Mouse (Mus musculus): ENCODE results near the gene Anapc1.
"Not testable (repeated sequence)": the region's sequence is repeated elsewhere in the genome, so short reads cannot be mapped to it uniquely, and the experiment has no call there.

The Anapc1 gene

DNA sequence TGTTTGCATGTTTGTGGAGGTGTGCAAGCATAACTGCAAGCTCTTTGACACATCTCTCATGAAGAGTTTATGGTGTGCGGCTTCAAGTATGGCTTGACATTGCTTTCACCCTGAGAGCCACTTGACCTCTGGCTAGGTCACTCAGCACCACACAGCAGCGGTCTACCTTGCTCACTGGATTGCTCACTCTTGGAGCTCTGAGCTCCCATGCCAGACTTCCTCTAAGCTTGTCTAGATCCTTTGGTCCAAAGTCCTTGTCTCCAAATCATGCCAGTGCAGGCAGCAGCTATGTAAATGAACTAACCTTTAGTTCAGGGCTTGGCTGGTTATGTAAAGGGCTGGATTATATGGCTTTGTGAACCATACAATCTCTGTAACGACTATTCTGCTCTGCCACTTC is 9.2 kb upstream of the Anapc1 start:
- DNase-seq = peak; percentile 60

- DNase-seq = no peak
Observed at GRCm38 (mm10) chr2:128694548-128694947, 7.4 kb upstream of the Anapc1 start.

DNA sequence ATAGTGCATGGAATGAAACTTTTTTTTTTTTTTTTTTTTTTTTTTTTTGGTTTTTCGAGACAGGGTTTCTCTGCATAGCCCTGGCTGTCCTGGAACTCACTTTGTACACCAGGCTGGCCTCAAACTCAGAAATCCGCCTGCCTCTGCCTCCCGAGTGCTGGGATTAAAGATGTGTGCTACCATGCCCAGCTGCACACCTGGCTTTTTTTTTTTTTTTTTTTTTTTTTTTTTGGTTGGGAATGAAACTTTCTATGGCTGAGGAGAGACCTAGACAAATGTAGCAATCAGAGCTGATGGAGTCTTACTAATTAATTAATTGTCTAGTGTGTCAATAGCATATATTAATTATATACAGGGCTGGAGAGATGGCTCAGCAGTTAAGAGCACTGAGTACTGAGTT is 6.6 kb upstream of the Anapc1 start:
- DNase-seq = not testable (repeated sequence)

DNA sequence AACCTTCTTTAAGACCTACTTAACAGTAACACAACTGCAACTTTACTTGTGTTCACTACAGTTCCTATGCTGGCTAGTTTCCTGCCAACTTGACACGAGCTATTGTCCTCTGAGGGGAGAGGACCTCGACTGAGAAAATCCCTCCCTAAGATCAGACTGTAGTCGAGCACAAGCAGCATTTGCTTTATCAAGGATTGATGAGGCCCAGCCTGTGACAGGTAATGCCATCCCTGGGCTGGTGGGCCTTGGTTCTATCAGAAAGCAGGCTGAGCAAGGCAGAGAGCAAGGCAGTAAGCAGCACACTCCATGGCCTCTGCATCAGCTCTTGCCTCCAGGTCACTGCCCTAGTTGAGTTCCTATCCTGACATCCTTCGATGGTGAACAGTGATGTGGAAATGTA is 6.0 kb upstream of the Anapc1 start:
- DNase-seq = no peak

DNA sequence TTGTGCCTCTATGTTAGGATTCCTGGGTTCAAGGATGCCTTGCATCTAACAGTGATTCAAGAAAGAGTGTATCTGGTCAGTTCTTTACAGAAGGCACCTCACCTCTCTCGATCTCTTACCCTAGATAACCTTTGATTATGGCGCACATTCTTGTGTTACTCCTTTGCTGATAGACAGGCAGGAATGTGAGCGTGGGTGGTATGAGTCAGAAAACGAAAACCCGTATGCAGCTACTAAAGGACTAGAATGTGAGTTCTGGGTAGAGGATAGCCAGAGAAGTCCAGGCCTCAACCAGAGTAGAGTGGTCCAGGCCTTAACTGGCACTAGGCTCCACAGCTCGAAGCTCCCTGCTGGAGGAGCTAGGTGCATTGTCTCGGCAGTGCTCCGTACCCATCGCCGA is 5.6 kb upstream of the Anapc1 start:
- DNase-seq = no peak

DNA sequence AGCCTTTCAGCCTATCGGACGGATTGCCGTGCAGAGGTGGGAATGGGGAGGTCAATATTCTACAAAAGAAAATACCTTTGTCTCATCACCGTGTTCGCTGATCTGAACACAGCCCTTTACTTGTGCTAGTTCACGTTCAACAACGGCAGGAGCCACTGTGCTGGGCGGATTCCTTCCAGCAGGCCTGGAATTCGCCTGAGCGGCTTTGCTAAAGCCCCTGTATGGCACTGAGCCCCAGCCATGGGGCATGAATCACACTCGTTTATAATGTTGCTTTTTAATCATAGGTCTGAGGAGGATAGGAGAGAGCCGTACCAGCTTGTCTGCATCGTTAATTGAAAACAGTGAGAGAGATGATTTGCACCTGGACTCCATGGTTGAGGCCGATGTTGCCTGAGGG is 5.1 kb upstream of the Anapc1 start:
- no peak for DNase-seq

- no peak for DNase-seq
Observed at GRCm38 (mm10) chr2:128687558-128688120, 448 bp upstream of the Anapc1 start.

GRCm38 (mm10) chr2:128680661-128681060 is 6.5 kb downstream of the Anapc1 start:
- DNase-seq = no peak

DNA sequence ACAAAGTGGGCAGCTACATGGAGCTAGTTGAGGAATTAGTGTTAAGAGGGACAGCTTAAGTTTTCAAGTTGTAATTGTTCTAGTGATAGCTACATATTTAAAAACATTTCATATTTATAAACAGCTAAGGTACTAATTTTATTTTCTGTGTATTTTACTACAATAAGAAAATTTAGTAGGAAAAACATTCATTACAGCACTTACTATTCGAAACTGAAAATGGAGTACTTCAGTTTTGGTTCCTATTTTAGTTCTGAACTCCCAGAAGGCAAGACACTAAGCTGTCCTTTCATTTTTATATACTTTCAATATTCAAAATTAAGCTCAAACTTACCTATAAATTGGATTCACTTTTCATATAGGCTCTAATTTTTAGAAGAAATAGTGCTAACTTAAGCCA is 66.6 kb downstream of the Anapc1 start:
- no peak for DNase-seq

GRCm38 (mm10) chr2:128615366-128615765 is 71.8 kb downstream of the Anapc1 start:
- no peak for DNase-seq

DNA sequence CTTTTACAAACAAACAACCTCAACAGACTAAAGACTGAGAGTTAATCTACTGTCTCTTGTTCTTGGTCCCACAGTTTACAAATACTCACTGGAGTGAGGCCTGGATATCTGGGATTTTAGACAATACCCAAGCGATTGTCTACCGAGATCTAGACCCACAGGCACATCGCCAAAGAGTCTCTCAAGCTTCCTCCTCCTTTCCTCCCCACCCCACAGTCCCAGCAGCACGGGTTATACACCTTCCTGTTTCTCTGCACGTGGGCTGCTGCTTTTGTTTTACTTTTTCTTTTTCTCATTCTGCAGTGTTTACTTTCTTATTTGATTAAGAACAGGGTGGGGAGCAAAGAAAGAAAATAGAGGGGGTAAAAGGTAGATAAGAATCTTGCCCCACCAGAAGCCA is 73.8 kb downstream of the Anapc1 start:
- DNase-seq = peak; percentile 13

GRCm38 (mm10) chr2:128612275-128612674 is 74.9 kb downstream of the Anapc1 start:
- no peak for DNase-seq

- no peak for DNase-seq
Observed at GRCm38 (mm10) chr2:128611178-128611577, 76.0 kb downstream of the Anapc1 start.

- no peak for DNase-seq
Observed at GRCm38 (mm10) chr2:128609286-128609685, 77.9 kb downstream of the Anapc1 start.

- no peak for DNase-seq
Observed at GRCm38 (mm10) chr2:128601534-128601933, 85.7 kb downstream of the Anapc1 start.

- DNase-seq = no peak
Observed at GRCm38 (mm10) chr2:128592301-128592700, 94.9 kb downstream of the Anapc1 start.

DNA sequence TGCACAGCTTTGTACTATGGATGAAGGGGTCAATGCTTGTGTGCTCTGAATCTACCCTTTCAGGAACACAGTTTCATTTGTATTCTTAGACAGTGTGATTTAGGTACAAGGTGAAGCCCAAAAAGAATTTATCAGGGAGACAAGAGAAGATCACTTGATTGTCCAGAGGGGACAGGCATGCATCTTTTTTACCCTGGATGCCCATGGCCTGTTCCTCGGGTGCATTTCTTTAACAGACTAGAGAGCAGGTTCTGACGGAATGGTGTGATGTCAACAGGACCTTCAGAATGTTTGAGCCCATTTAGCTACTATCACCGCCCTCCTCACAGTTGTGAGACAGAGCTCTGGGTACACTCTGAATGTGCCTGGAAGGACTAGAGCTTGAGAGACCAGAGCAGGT is 96.3 kb downstream of the Anapc1 start, which contains the start of gene Spdye4c:
Gene Spdye4c, plus strand, starts transcription at position 301 of the 400 bp plus-strand sequence.
- DNase-seq = no peak

DNA sequence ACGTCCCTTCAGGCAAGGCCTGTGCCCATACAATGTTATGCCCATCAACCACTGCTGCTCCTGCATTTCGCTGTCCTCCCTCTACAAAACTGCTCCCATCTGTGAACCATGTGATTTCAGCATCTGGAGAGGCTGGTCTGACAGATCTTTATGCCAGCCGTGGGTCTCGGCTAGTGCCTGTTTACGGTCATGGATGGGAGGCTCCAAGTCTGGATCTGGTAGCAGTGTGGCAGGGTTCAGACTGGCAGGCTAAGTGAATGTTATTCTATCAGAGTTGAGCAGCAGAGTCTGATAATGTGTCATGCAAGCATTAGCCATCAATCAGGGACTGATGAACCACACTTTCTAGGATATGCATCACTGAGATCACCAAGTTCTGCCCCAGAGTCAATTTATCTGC is 104.3 kb downstream of the Anapc1 start:
- DNase-seq = no peak

DNA sequence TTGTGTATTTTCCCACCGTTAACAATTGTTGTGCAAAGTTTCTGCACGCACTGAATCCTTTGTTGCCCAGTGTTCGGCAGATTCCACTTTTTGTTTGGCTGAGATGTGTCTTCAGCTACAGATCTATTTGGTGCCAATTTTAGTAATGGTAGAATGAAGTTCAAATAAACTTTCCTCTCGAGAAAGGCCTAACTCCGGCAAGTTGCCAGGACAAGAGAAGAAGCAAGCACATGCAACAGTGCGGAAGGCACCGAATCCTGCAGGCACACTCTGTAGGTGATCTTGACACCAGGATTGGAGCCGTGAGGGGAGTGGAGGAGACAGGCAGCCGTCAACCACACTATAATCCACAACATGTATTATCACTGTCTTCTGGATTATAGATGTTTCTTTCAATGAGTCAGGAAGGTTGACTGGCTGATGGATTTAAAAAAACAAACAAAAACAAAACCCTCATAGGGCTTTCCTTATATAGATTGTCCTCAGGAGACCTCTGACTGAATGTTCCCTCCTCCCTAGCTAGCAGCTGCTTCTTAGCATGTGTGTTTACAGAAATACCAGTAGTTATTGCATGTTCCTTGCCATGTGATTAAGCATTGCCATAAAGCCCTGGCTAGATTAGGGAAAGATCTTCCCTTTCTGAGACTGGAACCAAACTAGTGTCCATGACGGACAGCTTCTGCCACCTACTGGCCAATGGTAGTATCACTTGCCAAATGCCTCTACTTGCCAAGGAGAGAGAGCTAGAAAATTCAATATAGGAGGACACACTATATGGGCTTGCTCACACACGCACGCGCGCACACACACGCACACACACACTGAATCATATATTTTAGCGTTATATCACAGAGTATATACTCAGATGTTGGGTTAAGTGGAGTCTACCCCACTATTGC is 114.2 kb downstream of the Anapc1 start:
- DNase-seq = peak; percentile 84

GRCm38 (mm10) chr2:128571001-128571400 is 116.2 kb downstream of the Anapc1 start:
- DNase-seq = no peak

DNA sequence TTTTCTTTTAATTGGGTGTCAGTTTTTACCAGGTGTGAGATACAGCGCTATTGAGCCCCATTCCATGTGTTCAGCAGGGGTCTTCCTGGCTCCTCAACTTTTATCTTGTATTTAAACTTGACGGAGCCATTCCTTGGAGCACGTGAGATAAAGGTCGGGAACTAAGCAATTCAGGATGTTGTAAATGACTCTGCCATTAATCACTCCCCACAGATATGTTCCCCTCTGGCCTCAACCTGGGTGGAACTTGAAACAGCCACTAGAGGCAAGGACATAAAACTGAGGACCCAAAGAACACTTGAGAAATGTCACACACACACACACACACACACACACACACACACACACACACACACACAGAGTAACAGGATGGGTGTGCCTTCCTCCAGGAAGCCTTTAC is 118.7 kb downstream of the Anapc1 start:
- DNase-seq = no peak

DNA sequence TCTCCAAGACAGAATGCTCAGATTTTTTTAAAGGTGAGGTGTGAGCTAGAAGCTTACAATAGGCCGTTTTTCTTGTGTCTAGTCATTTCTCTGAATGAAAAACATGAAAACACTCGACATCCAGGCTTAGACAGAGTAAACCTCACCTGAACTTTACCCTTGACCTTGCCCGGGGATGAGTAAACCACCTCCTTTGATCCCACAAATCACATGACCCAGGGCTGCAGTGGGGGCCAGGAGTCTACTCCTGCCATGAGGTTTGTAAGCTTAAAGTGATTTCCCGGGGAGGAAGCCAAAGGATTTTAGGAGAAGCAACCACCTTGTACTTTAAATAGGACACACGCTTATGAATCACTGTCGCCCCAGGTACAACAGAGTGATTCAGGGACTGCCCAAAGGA is 119.2 kb downstream of the Anapc1 start:
- DNase-seq = no peak

DNA sequence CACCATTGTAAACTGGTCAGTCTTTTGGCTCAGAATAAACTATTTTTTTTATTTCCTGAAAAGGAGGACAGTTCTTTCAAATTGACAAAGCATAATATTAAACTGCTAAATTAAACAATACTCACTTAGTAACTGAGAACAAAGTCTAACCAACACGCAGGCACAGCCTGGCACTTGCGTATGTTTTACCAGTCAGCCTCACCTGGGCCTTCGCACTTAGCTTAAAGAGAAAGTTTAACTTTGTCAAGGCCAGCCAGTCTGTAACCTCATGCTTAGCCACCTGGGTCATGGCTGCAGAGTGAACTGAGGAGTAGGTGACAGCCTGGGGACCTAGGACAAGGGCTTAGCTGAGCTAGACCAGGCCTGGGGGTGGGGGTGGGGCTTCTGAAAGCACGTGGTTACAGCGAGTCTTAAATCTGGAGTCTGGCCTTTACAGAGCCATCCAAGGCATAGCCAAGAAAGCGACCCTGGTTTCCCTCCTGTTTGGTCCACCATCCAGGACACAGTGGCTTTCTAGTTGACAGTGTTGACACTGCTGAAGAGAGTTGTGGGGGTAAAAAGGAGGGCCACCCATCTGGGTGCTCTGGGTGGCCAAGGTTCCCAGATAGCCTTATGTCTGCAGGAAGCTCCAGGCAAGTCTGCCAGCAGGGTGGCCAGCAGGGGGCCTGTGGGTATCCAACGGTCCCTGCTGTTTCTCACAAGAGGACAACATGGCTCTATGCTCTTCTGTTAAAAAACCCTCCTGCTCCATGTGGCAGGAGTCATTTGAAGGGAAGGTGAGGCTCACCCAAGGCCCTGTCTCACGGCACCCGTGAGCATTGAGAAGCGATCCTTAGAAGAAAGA is 120.7 kb downstream of the Anapc1 start:
- DNase-seq = peak; percentile 29

DNA sequence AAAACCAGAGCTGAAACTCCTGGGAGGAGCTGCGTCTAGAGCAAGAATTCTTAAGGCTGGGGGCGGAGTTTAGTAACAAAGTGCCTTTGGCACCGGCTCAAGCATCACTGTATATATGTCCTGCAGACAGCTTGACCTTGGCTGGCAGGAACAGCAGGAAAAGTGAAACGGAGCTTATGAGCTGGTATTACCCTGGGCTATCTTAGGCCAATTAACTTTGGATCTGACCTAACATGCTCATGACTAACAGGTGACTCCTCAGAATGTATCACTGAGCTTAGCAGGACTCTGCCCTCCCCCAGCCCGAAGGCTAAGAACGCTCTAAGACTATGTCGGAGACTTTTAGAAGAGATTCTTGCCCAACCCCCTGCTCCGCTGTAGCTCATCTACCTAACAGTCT is 121.3 kb downstream of the Anapc1 start:
- no peak for DNase-seq
